Mouse (Mus musculus): Measurements from ENCODE around the gene Hist1h2bh. TPM values are rescaled to one million over a fixed set of nuclear protein-coding genes. Genes with fewer than 3 reads are reported as not detected.

Hist1h2bh gene
- polyA plus RNA-seq, 1 experiment from 2014 or later: 0.79 TPM

GRCm38 (mm10) chr13:23584331-23584730 is 41.1 kb upstream of the Hist1h2bh start:
- peaks cover 9% of the 10 kb centered on the region; the same call in 1 of the 2 replicates for H3K4me1 ChIP-seq (ENCODE audit: control insufficient read depth, insufficient read depth, low read length)
- peak overlapping the region; percentile 70 for H3K4me2 ChIP-seq (ENCODE audit: low read depth, severe bottlenecking)
- H3K9ac ChIP-seq (ENCODE audit: low read length): peak overlapping the region; percentile 77
- H3K9me3 ChIP-seq (ENCODE audit: control insufficient read depth, low read length): no peaks in the 10 kb centered on the region
- ATAC-seq (ENCODE audit: insufficient number of reproducible peaks, low FRiP score, low TSS enrichment, low read depth) (no peak), DNase-seq (ENCODE audit: low spot score) (peak; percentile 50)
- peak overlapping the region; percentile 98 for H3K27ac ChIP-seq (replicated peaks; ENCODE audit: low read depth, low read length)
- H3K27me3 ChIP-seq (ENCODE audit: control insufficient read depth, insufficient read depth, low read length): no peaks in the 10 kb centered on the region
- H3K36me3 ChIP-seq (ENCODE audit: control insufficient read depth, insufficient read depth, low read length): no peaks in the 10 kb centered on the region
- peak overlapping the region; percentile 39; the same call in 1 of the 2 replicates for H3K4me3 ChIP-seq (ENCODE audit: low read depth, low read length)

GRCm38 (mm10) chr13:23583387-23584068 is 40.3 kb upstream of the Hist1h2bh start:
- H3K36me3 ChIP-seq (ENCODE audit: control insufficient read depth, insufficient read depth, low read length): no peaks in the 10 kb centered on the region
- H3K9me3 ChIP-seq (ENCODE audit: control insufficient read depth, low read length): no peaks in the 10 kb centered on the region
- H3K27ac ChIP-seq (replicated peaks; ENCODE audit: low read depth, low read length): peak overlapping the region; percentile 98
- H3K27me3 ChIP-seq (ENCODE audit: control insufficient read depth, insufficient read depth, low read length): no peaks in the 10 kb centered on the region
- H3K4me2 ChIP-seq (ENCODE audit: low read depth, severe bottlenecking): no peak overlapping the region
- DNase-seq (ENCODE audit: low spot score): peak; percentile 32
- H3K4me3 ChIP-seq (ENCODE audit: low read depth, low read length): no peak overlapping the region
- ATAC-seq (ENCODE audit: insufficient number of reproducible peaks, low FRiP score, low TSS enrichment, low read depth): no peak
- peaks cover 9% of the 10 kb centered on the region; the same call in 1 of the 2 replicates for H3K4me1 ChIP-seq (ENCODE audit: control insufficient read depth, insufficient read depth, low read length)
- peak overlapping the region; percentile 17; the same call in 1 of the 2 replicates for H3K9ac ChIP-seq (ENCODE audit: low read length)

GRCm38 (mm10) chr13:23582219-23583056 is 39.2 kb upstream of the Hist1h2bh start:
- 4% methylated on average over 6 of the region's 6 CpGs for WGBS
- H3K4me2 ChIP-seq (ENCODE audit: low read depth, severe bottlenecking): peak overlapping the region; percentile 82
- peaks cover 9% of the 10 kb centered on the region; the same call in 1 of the 2 replicates for H3K4me1 ChIP-seq (ENCODE audit: control insufficient read depth, insufficient read depth, low read length)

GRCm38 (mm10) chr13:23581408-23582218 is 38.4 kb upstream of the Hist1h2bh start, which contains the start of gene Hist1h4d:
Gene Hist1h4d, plus strand, starts transcription at chr13:23581598.
- Histone ChIP-seq H3K27me3 (ENCODE audit: control insufficient read depth, insufficient read depth, low read length) (no peaks in the 10 kb centered on the region), H3K4me1 (ENCODE audit: control insufficient read depth, insufficient read depth, low read length) (peaks cover 11% of the 10 kb centered on the region), H3K9me3 (ENCODE audit: control insufficient read depth, low read length) (no peaks in the 10 kb centered on the region), H3K27ac (replicated peaks; ENCODE audit: low read depth, low read length) (peak within 1 kb of the TSS; percentile 98), H3K4me3 (ENCODE audit: low read depth, low read length) (peak within 1 kb of the TSS; percentile 54), H3K4me2 (ENCODE audit: low read depth, severe bottlenecking) (peak within 1 kb of the TSS; percentile 82), H3K36me3 (ENCODE audit: control insufficient read depth, insufficient read depth, low read length) (no peaks in the 10 kb centered on the region), H3K9ac (ENCODE audit: low read length) (peak within 1 kb of the TSS; percentile 83)
- peak; percentile 89 for ATAC-seq (ENCODE audit: insufficient number of reproducible peaks, low FRiP score, low TSS enrichment, low read depth)
- 0% methylated on average over 41 of the region's 43 CpGs for WGBS
- peak; percentile 99 for DNase-seq (ENCODE audit: low spot score)

More at GRCm38 (mm10) chr13:23582219-23583056, 39.2 kb upstream of the Hist1h2bh start:
- Histone ChIP-seq H3K9ac (ENCODE audit: low read length) (peak overlapping the region; percentile 83), H3K4me3 (ENCODE audit: low read depth, low read length) (peak overlapping the region; percentile 54), H3K27ac (replicated peaks; ENCODE audit: low read depth, low read length) (peak overlapping the region; percentile 98), H3K9me3 (ENCODE audit: control insufficient read depth, low read length) (no peaks in the 10 kb centered on the region), H3K36me3 (ENCODE audit: control insufficient read depth, insufficient read depth, low read length) (no peaks in the 10 kb centered on the region), H3K27me3 (ENCODE audit: control insufficient read depth, insufficient read depth, low read length) (no peaks in the 10 kb centered on the region)
- peak; percentile 58 for DNase-seq (ENCODE audit: low spot score)
- ATAC-seq (ENCODE audit: insufficient number of reproducible peaks, low FRiP score, low TSS enrichment, low read depth): no peak

GRCm38 (mm10) chr13:23577835-23578234 is 34.6 kb upstream of the Hist1h2bh start:
- no peak overlapping the region for H3K27ac ChIP-seq (replicated peaks; ENCODE audit: low read depth, low read length)
- H3K4me3 ChIP-seq (ENCODE audit: low read depth, low read length): no peak overlapping the region
- DNase-seq (ENCODE audit: low spot score) (no peak), ATAC-seq (ENCODE audit: insufficient number of reproducible peaks, low FRiP score, low TSS enrichment, low read depth) (no peak)
- WGBS: 97% methylated on average over 1 of the region's 1 CpGs
- no peaks in the 10 kb centered on the region for H3K36me3 ChIP-seq (ENCODE audit: control insufficient read depth, insufficient read depth, low read length)
- H3K4me1 ChIP-seq (ENCODE audit: control insufficient read depth, insufficient read depth, low read length): peaks cover 10% of the 10 kb centered on the region
- H3K9me3 ChIP-seq (ENCODE audit: control insufficient read depth, low read length): no peaks in the 10 kb centered on the region
- H3K9ac ChIP-seq (ENCODE audit: low read length): no peak overlapping the region
- H3K4me2 ChIP-seq (ENCODE audit: low read depth, severe bottlenecking): no peak overlapping the region
- H3K27me3 ChIP-seq (ENCODE audit: control insufficient read depth, insufficient read depth, low read length): no peaks in the 10 kb centered on the region

- peak overlapping the region; percentile 69 for H3K4me2 ChIP-seq (ENCODE audit: low read depth, severe bottlenecking)
- WGBS: 59% methylated on average over 6 of the region's 6 CpGs
- H3K27me3 ChIP-seq (ENCODE audit: control insufficient read depth, insufficient read depth, low read length): no peaks in the 10 kb centered on the region
- peak overlapping the region; percentile 85 for H3K9ac ChIP-seq (ENCODE audit: low read length)
- DNase-seq (ENCODE audit: low spot score) (peak; percentile 47), ATAC-seq (ENCODE audit: insufficient number of reproducible peaks, low FRiP score, low TSS enrichment, low read depth) (no peak)
- peak overlapping the region; percentile 45 for H3K4me3 ChIP-seq (ENCODE audit: low read depth, low read length)
- H3K36me3 ChIP-seq (ENCODE audit: control insufficient read depth, insufficient read depth, low read length): no peaks in the 10 kb centered on the region
- H3K9me3 ChIP-seq (ENCODE audit: control insufficient read depth, low read length): no peaks in the 10 kb centered on the region
- peak overlapping the region; percentile 94 for H3K27ac ChIP-seq (replicated peaks; ENCODE audit: low read depth, low read length)
- peaks cover 7% of the 10 kb centered on the region; the same call in 1 of the 2 replicates for H3K4me1 ChIP-seq (ENCODE audit: control insufficient read depth, insufficient read depth, low read length)
These were observed 33.9 kb upstream of the Hist1h2bh start for GRCm38 (mm10) chr13:23576906-23577639.

GRCm38 (mm10) chr13:23576351-23576881 is 33.2 kb upstream of the Hist1h2bh start:
- peak overlapping the region; percentile 94 for H3K27ac ChIP-seq (replicated peaks; ENCODE audit: low read depth, low read length)
- H3K27me3 ChIP-seq (ENCODE audit: control insufficient read depth, insufficient read depth, low read length): no peaks in the 10 kb centered on the region
- no peaks in the 10 kb centered on the region for H3K9me3 ChIP-seq (ENCODE audit: control insufficient read depth, low read length)
- 4% methylated on average over 7 of the region's 7 CpGs for WGBS
- DNase-seq (ENCODE audit: low spot score): peak; percentile 76
- ATAC-seq (ENCODE audit: insufficient number of reproducible peaks, low FRiP score, low TSS enrichment, low read depth): no peak
- H3K4me1 ChIP-seq (ENCODE audit: control insufficient read depth, insufficient read depth, low read length): peaks cover 7% of the 10 kb centered on the region; the same call in 1 of the 2 replicates
- peak overlapping the region; percentile 45 for H3K4me3 ChIP-seq (ENCODE audit: low read depth, low read length)
- H3K4me2 ChIP-seq (ENCODE audit: low read depth, severe bottlenecking): peak overlapping the region; percentile 69
- peak overlapping the region; percentile 85 for H3K9ac ChIP-seq (ENCODE audit: low read length)
- no peaks in the 10 kb centered on the region for H3K36me3 ChIP-seq (ENCODE audit: control insufficient read depth, insufficient read depth, low read length)

All from limb, embryonic 11.5 days (tissue).